Mouse (Mus musculus) inflammation-experienced regulatory T-cells (primary cell): ENCODE data around the gene Muc15. TPM values are rescaled to one million over a fixed set of nuclear protein-coding genes. Genes with fewer than 3 reads are reported as not detected.

Source experiments
- polyA plus RNA-seq, 2 experiments: library from polyadenylated mRNA; unstranded; fragments of 100-300 nt; shearing (Covaris generic); gene quantifications; one replicate each; pipeline ENCODE4 v1.2.1; 2017

Muc15 gene
- polyA plus RNA-seq, result not detected

GRCm38 (mm10) chr2:110721290-110721753 is at the start of gene Muc15:
TSS of gene Muc15 (plus strand) at chr2:110721340.

Other genes starting within 250 kb of the Muc15 start
- gene Slc5a12, start 124.0 kb upstream of the Muc15 start, polyA plus RNA-seq, result not detected
- gene Ano3, start 229.6 kb downstream of the Muc15 start, polyA plus RNA-seq, result under 1 TPM; 0.05 to 0.23 TPM